Mouse (Mus musculus) megakaryocyte, embryonic 14.5 days (primary cell): ENCODE data around the gene Rhbdd3.

Source experiments
- FLI1 ChIP-seq: IDR thresholded peaks from 2 replicates; pipeline ENCODE4 v1.6.1; 2012; ENCODE audit warnings: low read length, inconsistent platforms, mixed read lengths
- GATA1 ChIP-seq: IDR thresholded peaks from 3 replicates; pipeline ENCODE4 v1.6.1; 2012; ENCODE audit warnings: mixed read lengths, low read length, inconsistent platforms, borderline replicate concordance

- TF ChIP-seq GATA1 (no peak), FLI1 (no peak)
These were observed 34.3 kb upstream of the Rhbdd3 start for GRCm38 (mm10) chr11:5064282-5065055.
